ENCODE assay signal across 9 mouse cellular contexts in genomic region chr17:45601877-45602304, GRCm38 (mm10). TPM values are rescaled to one million over a fixed set of nuclear protein-coding genes. Genes with fewer than 3 reads are reported as not detected.
DNase-seq lines count a peak whose midpoint lies in the region; ATAC-seq lines count a peak whose summit lies in the region.
"Had no signal": no experiment of that assay in that cellular context is flagged by ENCODE, and none has a peak within 500 bp of the region (broad histone marks: within the 10 kb centered on the region; RNA-seq: fewer than 3 reads in every experiment).

Mymx (minus strand) TSS chr17:45602102.

- peaks cover 61% of the 10 kb centered on the region for H3K27me3 ChIP-seq in midbrain, embryonic 10.5 days (ENCODE audit: low read depth, poor library complexity, severe bottlenecking)
- H3K27me3 ChIP-seq in midbrain, embryonic 16.5 days (ENCODE audit: control insufficient read depth, insufficient read depth, low read depth, low read length): peaks cover 9% of the 10 kb centered on the region
- H3K27me3 ChIP-seq in hindbrain, embryonic 11.5 days (ENCODE audit: control insufficient read depth, insufficient read depth, low read length): peaks cover 11% of the 10 kb centered on the region
- H3K27me3 ChIP-seq in stomach, embryonic 15.5 days (replicated peaks): no peaks in the 10 kb centered on the region

- H3K27ac ChIP-seq in midbrain, embryonic 10.5 days (replicated peaks): peak within 1 kb of the TSS; percentile 65
- no peak within 1 kb of the TSS for H3K27ac ChIP-seq in midbrain, embryonic 16.5 days (ENCODE audit: low read length)
- H3K27ac ChIP-seq in hindbrain, embryonic 11.5 days (ENCODE audit: low read depth, low read length): no peak within 1 kb of the TSS
- no peak within 1 kb of the TSS for H3K27ac ChIP-seq in stomach, embryonic 15.5 days

- DNase-seq in midbrain, embryonic 10.5 days (ENCODE audit: low spot score): no peak
- peak; percentile 40 for DNase-seq in hindbrain, embryonic 11.5 days (ENCODE audit: low spot score)
- DNase-seq in kidney, postnatal 14 days: peak; percentile 70
- no peak for DNase-seq in spleen, postnatal 36 days (ENCODE audit: low spot score in 2 of 2)
- no peak for DNase-seq in cerebellum, postnatal 25 days
- DNase-seq: adrenal gland, postnatal 14 days; lung, postnatal 36 days had no signal

- H3K4me3 ChIP-seq in midbrain, embryonic 10.5 days: peak within 1 kb of the TSS; percentile 26
- no peak within 1 kb of the TSS for H3K4me3 ChIP-seq in midbrain, embryonic 16.5 days (ENCODE audit: low read depth, low read length)
- no peak within 1 kb of the TSS for H3K4me3 ChIP-seq in hindbrain, embryonic 11.5 days (ENCODE audit: low read depth, low read length)
- no peak within 1 kb of the TSS for H3K4me3 ChIP-seq in stomach, embryonic 15.5 days (replicated peaks)

- H3K9ac ChIP-seq in midbrain, embryonic 16.5 days (ENCODE audit: low read depth, low read length): no peak within 1 kb of the TSS
- H3K9ac ChIP-seq in hindbrain, embryonic 11.5 days (ENCODE audit: low read depth, low read length): 0 out of 2 replicates have a peak within 1 kb of the TSS, but pooled peaks have one; percentile 20
- no peak within 1 kb of the TSS for H3K9ac ChIP-seq in stomach, embryonic 15.5 days

- 39% methylated on average over 6 of the region's 6 CpGs for WGBS in midbrain, embryonic 10.5 days
- 46% methylated on average over 6 of the region's 6 CpGs for WGBS in midbrain, embryonic 16.5 days
- WGBS in hindbrain, embryonic 11.5 days: 27% methylated on average over 6 of the region's 6 CpGs
- WGBS in stomach, embryonic 15.5 days: 52% methylated on average over 6 of the region's 6 CpGs

- no peak for ATAC-seq in midbrain, embryonic 16.5 days
- ATAC-seq in hindbrain, embryonic 11.5 days (ENCODE audit: low FRiP score): peak; percentile 41; the same call in 1 of the 2 replicates
- no peak for ATAC-seq in stomach, embryonic 15.5 days (ENCODE audit: insufficient read depth, low FRiP score, low read depth)

- H3K4me1 ChIP-seq in midbrain, embryonic 10.5 days: peaks cover 46% of the 10 kb centered on the region
- peaks cover 5% of the 10 kb centered on the region for H3K4me1 ChIP-seq in midbrain, embryonic 16.5 days (ENCODE audit: control insufficient read depth, insufficient read depth, low read length)
- peaks cover 5% of the 10 kb centered on the region; the same call in 1 of the 2 replicates for H3K4me1 ChIP-seq in hindbrain, embryonic 11.5 days (replicated peaks; ENCODE audit: control insufficient read depth, insufficient read depth, low read length)
- H3K4me1 ChIP-seq in stomach, embryonic 15.5 days: peaks cover 25% of the 10 kb centered on the region

- no peak within 1 kb of the TSS for H3K4me2 ChIP-seq in midbrain, embryonic 16.5 days (ENCODE audit: low read length)
- H3K4me2 ChIP-seq in hindbrain, embryonic 11.5 days (replicated peaks; ENCODE audit: low read depth, low read length): no peak within 1 kb of the TSS; the same call in 1 of the 2 replicates
- 0 out of 2 replicates have a peak within 1 kb of the TSS, but pooled peaks have one; percentile 17 for H3K4me2 ChIP-seq in stomach, embryonic 15.5 days

- no peaks in the 10 kb centered on the region for H3K36me3 ChIP-seq in midbrain, embryonic 10.5 days
- H3K36me3 ChIP-seq in midbrain, embryonic 16.5 days (ENCODE audit: control insufficient read depth, insufficient read depth, low read length): no peaks in the 10 kb centered on the region
- no peaks in the 10 kb centered on the region for H3K36me3 ChIP-seq in hindbrain, embryonic 11.5 days (ENCODE audit: control insufficient read depth, insufficient read depth, low read length)
- H3K36me3 ChIP-seq in stomach, embryonic 15.5 days: no peaks in the 10 kb centered on the region

- H3K9me3 ChIP-seq in midbrain, embryonic 10.5 days (replicated peaks): no peaks in the 10 kb centered on the region
- no peaks in the 10 kb centered on the region for H3K9me3 ChIP-seq in midbrain, embryonic 16.5 days (replicated peaks; ENCODE audit: control insufficient read depth, low read length, poor library complexity, severe bottlenecking)
- H3K9me3 ChIP-seq in hindbrain, embryonic 11.5 days (ENCODE audit: control insufficient read depth, low read length): no peaks in the 10 kb centered on the region
- no peaks in the 10 kb centered on the region for H3K9me3 ChIP-seq in stomach, embryonic 15.5 days

RNA-seq across cellular contexts. Expression of gene Mymx, which starts in this region (rescaled TPM):
- polyA plus RNA-seq in midbrain, embryonic 10.5 days (2016; fragmentation: Nextera tagmentation; extraction: Ambion mirVana): 0.21 and 0.39 TPM in 2 replicates
- polyA plus RNA-seq in midbrain, embryonic 16.5 days (2015; fragmentation: Nextera tagmentation; extraction: Ambion mirVana): not detected in 2 replicates
- 1.1 and 1.8 TPM in 2 replicates for polyA plus RNA-seq in hindbrain, embryonic 11.5 days (2014; fragmentation: Nextera tagmentation; extraction: Ambion mirVana)
- polyA plus RNA-seq in stomach, embryonic 15.5 days (2015; fragmentation: Nextera tagmentation; extraction: Ambion mirVana): 0.40 and 1.3 TPM in 2 replicates

Comparison
In these comparisons a context has a peak if more than half of its experiments do, and no peak if none do; other contexts are left out.
1. DNase-seq: peak in hindbrain, embryonic 11.5 days (single experiment) and kidney, postnatal 14 days (single experiment); none in midbrain, embryonic 10.5 days (single experiment), spleen, postnatal 36 days (0 of 2) and cerebellum, postnatal 25 days (0 of 2).